Mouse (Mus musculus): ENCODE results near the gene Atg10. TPM values are rescaled to one million over a fixed set of nuclear protein-coding genes. Genes with fewer than 3 reads are reported as not detected.
"Not testable (repeated sequence)": the region's sequence is repeated elsewhere in the genome, so short reads cannot be mapped to it uniquely, and the experiment has no call there.

The Atg10 gene
- total RNA-seq, 2 experiments from 2014 or later, result 3.8 to 4.2 TPM

DNA sequence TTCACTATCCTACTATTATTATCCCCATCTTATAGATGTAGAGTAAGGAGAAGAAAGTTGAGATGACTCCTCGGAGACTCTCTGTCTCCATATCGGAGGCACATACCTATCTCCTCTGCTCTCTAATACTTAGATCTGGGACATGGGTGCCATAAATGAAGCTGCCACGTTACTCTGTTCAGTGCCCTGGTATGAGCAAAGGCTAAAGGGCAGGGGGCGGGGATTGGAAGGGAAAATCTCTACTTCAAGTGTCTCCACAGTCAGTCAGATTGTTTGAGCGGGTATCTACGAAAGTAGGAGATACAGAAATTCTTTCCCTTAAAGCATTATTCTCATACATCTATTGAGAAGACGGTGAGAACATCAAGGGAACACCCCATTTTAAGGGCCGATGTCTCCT is 257.8 kb downstream of the Atg10 start:
- ATAC-seq (replicated peaks; ENCODE audit: low FRiP score, poor library complexity, severe bottlenecking), result no peak

DNA sequence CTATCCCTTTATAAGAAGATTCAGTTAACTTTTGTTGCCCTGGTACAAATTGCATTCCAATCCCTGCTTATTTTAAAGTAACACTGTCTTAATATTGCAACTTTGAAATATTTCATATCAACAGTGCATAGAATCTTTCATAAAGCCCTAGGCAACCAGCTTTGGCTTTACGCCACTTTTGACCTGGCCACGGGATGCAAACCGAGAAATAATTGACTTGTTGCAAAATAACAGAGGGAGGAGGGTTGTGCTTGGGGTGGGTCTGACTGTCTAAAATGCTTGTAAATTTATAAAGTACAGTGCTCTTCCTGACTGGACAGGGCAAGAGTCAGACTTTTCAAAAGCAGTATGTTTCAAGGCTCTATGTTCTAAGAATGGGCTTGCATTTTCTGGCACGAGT is 259.3 kb downstream of the Atg10 start:
- ATAC-seq (replicated peaks; ENCODE audit: low FRiP score, poor library complexity, severe bottlenecking), result no peak

DNA sequence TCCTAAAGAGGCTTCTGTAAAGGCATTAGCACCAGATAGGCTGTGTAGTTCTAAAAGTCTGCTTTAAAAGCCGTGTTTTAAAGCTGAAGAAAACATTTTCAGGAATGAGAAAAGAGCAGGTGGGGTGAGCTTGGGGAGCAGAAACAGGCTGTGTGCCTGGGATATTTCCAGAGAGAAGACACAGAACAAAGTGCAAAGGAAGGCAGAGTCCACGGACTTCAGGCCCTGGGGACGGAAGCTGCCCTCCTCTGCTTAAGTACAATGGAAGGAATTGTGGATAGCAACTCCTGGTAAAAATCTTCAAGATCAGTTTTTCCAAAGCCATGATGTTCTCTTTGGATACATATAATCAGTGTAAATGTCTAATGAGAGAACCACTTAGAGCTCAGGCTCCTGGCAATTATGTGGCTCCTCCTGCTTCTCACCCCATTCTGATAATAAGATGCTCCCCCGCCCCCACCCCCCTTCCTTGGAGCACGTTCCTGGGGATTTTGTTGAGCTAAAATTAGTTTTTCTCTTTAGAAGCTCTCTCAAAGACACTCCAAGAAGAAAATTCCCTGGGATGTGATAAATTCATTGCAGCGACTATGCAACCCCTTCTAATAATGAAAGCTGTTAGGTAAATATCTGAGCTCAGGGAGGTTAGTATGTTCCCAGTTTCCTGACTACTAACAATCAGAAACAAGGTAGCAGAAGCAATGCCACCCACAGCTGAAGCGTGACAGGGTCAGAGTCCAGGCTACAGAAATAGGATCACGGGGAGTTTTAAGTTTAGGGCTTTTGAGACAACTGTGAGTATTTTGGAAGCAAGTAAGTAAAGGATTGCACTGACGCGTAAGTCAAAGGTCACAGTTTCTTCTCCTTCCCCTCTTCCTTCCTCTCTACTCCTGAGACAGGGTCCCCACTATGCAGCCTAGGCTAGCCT is 260.7 kb downstream of the Atg10 start:
- ATAC-seq (replicated peaks; ENCODE audit: low FRiP score, poor library complexity, severe bottlenecking), result no peak

DNA sequence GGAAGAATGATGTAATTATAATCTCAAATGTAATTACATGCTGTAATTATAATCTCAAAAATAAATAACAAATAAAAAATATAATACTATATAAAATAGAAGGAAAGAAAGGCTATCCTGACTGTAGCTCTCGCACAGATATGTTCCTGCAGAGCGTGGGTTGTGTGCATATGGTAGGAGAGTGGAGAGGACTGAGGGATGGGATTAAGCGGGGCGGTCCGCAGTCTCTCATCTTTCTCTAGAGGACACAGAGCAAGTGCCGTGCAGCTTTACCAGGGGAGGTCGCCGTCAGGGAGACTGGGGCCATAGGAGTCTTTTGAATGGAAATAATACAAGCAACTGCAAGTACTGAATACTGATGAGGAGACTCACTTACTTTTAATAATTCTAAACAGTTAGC is 263.2 kb downstream of the Atg10 start:
- no peak for ATAC-seq (replicated peaks; ENCODE audit: low FRiP score, poor library complexity, severe bottlenecking)

DNA sequence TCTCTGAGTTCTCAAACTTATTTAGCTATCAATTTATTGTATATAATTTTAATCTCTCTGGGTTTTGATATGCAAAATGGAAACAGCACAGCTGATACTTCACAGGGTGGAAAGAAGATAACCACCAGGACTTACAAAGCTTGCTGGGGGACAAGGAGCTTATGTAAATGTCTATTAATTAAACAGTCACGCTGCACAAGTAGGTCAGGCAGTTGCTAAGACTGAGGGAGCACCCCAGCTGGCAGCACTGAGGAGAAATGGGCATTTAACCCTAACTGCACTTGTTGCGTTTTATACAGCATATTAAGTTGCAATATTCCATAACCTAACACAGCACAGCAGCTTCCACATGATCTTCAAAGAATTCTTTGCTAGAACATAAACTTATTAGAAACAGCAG is 264.9 kb downstream of the Atg10 start:
- no peak for ATAC-seq (replicated peaks; ENCODE audit: low FRiP score, poor library complexity, severe bottlenecking)

DNA sequence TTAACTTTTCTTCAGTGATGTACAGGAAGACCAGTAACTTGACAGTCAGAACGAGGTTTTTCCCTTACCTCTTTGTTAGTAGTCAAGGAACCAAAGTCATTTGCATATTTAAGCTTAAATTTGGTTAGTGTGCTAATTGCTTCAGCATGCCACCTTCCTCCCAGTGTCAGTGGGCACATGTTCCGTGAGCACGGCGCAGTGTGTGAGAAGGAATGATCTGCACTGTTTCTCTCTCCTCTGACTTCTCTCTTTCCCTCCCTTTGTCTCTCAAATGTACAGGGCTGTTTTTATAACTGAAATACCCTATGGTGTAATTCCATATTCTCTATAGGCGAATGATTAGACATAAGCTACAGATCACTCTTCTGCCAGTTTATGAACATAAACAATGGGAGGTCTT is 284.2 kb downstream of the Atg10 start:
- ATAC-seq (replicated peaks; ENCODE audit: low FRiP score, poor library complexity, severe bottlenecking), result no peak; the same call in 1 of the 2 replicates

DNA sequence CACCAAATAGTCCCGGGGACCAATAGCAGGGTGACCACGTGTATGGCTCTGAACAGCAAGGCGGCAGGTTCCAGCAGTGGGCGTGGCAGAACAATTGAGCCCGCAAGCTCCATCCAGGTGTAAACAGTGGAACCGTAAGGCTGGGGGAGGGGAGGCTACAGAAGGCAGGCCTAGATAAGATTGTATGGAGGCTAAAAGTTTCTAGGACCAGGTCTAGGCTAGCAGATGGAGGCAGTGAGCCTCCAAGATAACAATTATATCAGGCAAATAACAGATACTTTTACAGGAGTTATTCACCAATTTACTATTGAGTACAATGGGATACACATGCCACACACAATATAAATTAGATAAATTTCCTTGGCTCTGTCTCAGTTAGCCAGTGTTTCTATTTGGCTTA is 284.6 kb downstream of the Atg10 start:
- peak; percentile 84 for ATAC-seq (replicated peaks; ENCODE audit: low FRiP score, poor library complexity, severe bottlenecking)

DNA sequence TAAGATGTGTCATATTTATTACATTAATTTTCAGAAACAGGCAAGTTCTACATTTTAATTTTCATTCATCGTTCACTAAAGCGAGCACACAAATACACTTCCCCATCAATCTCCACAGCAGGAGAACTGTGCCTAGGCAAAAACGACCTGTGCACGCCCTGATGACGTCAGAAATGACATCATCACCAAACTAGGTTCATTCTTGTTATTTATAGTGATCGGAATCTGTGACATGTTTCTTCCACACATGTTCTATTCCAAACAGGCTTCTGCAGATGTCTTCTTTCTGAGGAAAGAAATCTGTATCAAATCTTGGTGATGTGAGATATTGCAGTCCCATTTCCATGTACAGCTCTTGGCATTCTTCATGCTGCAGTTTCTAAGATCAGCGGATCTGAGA is 287.9 kb downstream of the Atg10 start:
- ATAC-seq (replicated peaks; ENCODE audit: low FRiP score, poor library complexity, severe bottlenecking), result no peak

DNA sequence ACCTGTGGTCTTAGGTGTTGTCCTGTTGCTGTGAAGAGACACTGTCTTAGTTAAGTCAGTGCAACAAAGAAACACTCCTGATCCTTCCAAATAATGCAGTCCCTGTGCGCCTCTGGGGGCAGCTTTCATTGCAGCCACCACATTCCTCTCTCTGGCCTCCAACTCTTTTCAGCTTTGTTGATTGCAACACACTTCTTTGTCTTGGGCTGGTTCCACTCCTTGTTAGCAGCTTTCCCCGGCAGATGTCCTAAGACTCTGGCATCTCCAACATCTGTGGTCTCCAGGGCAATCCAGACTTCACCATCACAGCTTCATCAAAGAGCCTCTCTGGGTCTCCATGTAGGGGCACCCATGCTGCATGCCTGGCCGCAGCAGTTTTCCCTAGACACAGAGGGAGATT is 290.5 kb downstream of the Atg10 start:
- ATAC-seq (replicated peaks; ENCODE audit: low FRiP score, poor library complexity, severe bottlenecking), result no peak

DNA sequence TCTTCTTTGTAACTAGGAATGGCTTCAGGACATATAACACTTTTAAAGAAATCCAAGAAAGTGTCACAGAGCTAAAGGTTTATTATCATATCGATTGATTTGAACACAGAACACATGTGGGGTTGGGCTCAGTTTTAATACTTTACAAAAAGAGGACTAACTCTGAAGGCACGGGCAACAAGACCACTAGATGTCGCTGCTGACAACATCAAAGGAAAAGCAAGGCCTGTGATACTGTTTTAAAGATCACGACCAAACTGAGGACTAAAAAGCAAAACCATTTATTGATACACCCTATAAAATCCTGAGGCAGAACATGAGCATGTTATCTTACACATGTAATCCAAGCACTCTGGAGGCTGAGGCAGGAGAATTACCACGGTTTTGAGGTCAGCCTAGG is 293.9 kb downstream of the Atg10 start:
- ATAC-seq (replicated peaks; ENCODE audit: low FRiP score, poor library complexity, severe bottlenecking), result peak; percentile 73; the same call in 1 of the 2 replicates

DNA sequence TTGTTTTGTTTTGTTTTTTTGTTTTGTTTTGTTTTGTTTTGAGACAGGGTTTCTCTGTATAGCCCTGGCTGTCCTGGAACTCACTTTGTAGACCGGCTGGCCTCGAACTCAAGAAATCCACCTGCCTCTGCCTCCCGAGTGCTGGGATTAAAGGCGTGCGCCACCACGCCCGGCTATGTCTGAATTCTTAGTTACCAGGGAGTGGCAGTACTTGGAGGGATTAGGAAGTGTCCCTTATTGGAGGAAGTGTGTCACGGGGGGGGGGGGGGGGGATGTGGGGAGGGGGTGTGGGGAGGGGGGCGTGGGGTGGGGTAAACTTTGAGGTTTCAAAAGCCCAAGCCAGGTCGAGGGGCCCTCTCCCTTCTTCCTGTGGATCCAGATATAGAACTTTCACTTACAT is 295.5 kb downstream of the Atg10 start:
- not testable (repeated sequence) for ATAC-seq (replicated peaks; ENCODE audit: low FRiP score, poor library complexity, severe bottlenecking)

DNA sequence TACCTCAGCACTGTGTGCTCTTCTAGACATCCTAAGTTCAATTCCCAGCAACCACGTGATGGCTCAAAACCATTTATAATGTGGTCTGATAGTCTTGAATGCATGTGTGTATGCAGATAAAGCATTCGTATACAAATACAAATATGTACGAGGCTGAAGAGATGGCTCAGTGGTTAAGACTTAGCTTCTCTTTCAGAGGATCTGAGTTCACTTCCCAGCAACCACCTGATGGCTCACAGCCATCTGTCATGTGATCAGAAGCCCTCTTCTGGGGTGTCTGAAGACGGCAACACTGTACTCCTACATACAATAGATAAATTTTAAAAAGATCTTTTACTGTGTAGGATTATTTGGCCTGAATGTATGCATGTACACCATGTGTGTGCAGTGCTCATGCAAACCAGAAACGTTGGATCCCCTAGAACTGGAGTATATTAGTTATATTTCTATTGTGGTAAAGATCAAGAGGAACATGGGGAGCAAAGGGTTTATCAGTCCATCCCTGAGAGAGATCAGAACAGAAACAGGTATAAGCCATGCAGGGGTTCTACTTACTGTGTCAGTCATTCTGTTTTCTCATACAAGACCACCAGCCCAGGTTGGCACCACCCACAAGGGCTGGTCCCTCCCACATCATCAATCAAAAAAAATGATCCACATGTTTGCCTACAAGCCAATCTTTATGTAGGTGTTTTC is 296.7 kb downstream of the Atg10 start:
- ATAC-seq (replicated peaks; ENCODE audit: low FRiP score, poor library complexity, severe bottlenecking), result no peak

DNA sequence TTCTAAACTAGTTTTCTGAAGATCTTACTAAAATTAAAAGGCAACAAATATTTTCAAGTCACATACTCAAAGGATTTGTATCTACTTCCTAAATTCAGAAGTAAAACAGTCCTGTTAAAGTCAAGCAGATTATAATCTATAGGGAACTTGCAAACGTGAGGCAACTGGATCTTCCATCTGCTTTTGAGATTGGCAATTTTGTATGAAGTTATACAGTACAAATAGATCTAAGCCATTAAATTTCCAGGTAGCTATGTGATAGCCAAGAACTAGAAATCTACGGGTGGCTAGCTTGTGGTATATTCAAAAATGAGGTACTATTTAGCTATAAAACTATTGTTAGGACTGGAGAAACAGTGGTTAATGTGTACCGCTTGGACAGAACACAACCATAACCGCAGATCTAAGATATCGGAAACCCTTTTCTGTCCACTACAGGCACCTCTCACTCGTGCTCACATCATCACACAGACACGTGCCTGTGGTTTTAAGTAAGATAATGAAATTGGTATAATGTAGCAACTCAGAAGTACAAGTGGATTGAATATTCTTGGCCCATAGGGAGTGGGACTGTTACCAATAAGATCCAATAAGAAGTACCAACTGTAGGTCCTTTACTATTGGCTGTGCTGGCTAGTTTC is 297.5 kb downstream of the Atg10 start:
- no peak for ATAC-seq (replicated peaks; ENCODE audit: low FRiP score, poor library complexity, severe bottlenecking)

DNA sequence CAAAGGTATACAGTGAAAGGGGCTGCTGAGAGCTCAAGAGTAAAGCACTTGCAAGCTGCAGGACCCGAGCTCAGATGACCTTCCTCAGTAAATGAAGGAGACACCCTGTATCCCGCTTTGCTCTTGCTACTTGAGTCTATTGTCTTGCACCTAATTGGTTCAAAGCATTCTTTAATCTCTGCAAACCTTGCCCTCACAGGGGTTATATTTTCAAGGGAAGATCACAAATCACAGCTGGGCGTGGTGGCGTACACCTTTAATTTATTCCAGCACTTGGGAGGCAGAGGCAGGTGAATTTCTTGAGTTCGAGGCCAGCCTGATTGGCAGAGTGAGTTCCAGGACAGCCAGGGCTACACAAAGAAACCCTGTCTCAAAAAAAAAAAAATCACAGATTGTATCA is 298.6 kb downstream of the Atg10 start:
- no peak for ATAC-seq (replicated peaks; ENCODE audit: low FRiP score, poor library complexity, severe bottlenecking)

DNA sequence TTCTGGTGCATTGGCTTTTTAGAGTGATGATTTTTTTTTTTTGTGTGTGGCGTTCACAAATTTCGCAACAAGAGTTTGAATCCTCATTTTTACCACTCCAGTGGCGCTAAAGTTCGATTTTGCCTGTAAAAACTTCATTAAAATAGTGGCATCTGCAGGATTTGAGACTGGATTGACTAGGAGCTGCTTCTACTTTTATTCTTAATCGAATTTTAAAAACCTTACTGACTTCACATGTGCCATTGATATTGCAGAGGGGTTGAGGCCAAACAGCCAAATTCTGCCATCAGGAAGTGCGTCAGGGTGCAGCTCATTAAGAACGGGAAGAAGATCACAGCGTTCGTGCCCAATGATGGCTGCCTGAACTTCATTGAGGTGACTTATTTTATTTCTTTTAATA is 299.7 kb downstream of the Atg10 start:
- ATAC-seq (replicated peaks; ENCODE audit: low FRiP score, poor library complexity, severe bottlenecking), result no peak

DNA sequence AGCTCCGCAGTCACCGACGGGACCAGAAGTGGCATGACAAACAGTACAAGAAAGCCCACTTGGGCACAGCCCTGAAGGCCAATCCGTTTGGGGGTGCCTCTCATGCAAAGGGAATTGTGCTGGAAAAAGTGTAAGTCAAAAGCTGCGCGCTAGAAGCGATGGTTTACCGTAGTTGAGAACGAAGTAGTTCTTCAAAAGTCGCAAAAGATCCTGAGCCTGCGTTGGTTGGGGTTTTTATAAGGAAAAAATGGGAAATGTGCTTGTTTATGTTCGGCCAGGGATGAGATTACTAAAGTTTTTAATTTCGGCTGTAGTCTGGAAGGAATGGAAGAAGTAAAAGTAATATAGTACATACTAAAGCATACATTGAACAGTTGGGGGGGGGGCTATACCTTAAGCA is 300.2 kb downstream of the Atg10 start:
- not testable (repeated sequence) for ATAC-seq (replicated peaks; ENCODE audit: low FRiP score, poor library complexity, severe bottlenecking)

DNA sequence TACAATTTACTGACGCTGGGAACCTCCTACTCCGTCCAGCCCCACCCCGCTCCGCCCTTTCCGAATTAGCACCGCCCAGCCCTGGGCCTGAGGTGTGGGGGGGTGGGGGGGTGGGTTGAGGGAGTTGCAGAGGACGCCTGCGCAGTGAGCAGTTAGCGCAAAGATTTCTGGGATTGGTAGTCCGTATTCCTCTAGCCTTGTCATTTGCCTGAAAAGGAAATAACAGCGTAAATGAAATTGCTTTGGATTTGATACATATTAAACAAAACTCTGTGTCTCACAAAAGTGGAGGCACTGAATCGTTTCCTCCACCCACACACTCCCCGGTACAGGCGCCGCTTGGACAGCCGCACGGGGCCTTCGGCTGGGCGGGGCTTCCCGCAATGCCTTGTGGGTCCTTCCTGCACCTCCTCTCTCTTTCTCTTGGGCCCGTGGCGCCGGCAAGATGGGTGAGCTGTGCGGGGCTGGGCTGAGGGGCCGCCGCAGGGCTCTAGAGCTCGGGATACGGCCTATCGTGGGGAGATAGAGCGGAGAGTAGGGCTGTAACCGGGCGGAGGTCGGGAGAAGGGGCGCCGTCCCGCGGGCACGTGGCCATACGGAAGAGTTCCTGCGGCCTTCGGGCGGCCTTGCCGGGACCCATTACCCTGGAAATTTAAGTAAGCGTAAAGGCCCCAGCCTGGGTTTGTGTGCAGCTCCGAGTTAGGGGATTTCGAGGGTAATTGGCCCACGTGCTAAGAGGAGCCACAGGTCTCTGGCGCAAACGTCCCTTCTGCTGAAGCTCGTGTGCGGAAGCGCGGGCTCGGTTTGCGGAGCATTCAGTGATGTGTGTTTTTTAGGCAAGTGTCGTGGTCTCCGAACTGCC is 300.8 kb downstream of the Atg10 start, which contains the start of gene Rps23:
TSS of gene Rps23 (plus strand) at position 208 of the 862 bp plus-strand sequence.
- peak; percentile 98 for ATAC-seq (replicated peaks; ENCODE audit: low FRiP score, poor library complexity, severe bottlenecking)

DNA sequence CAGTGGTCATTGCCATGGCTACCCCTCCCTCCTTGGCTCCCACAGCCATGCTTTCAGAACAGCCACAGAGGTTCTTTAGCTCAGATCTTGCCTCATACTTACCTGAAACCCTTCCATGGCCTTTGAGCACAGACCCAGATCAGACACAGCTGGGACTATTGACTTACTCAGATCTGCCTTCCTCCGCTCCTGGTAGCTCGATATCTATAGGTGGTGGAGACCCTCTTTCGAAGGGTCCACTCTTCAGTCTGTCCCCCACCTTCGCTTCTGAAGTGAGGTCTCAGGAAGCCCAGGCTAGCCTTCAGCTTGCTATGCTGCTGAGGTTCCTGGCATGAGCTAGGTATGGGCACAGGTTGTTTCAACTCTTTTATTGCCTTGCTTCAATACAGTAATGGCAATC is 309.0 kb downstream of the Atg10 start:
- ATAC-seq (replicated peaks; ENCODE audit: low FRiP score, poor library complexity, severe bottlenecking), result no peak

DNA sequence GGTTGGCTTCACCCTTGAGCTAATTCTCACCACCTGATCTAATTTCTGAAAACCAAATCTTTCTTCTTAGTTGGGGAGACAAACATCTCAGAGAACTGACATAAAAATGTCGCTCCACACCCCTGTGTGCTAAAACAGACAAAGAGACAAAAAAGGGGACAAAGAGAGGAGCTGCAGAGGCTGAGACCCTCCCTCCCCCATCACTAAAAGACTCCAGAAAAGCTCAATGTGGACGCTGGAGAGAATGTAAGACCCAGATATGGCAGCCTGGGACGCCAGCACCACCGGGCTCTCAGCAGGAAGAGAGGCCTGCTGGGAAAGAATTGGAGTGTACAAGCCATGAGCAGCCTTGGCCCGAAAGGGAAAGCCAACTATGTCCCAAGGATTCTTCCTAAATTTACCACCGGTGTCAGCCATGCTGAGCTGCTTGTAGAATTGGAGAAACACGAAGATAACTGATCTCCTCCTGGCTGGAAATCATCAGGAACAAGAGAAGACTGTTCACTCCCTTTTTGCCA is 310.0 kb downstream of the Atg10 start:
- peak; percentile 10; the same call in 1 of the 2 replicates for ATAC-seq (replicated peaks; ENCODE audit: low FRiP score, poor library complexity, severe bottlenecking)

Data from erythroid progenitor cell, adult 5-6 weeks (primary cell).